Comparison of ENCODE assay signal across 11 mouse cellular contexts in the genomic region with DNA sequence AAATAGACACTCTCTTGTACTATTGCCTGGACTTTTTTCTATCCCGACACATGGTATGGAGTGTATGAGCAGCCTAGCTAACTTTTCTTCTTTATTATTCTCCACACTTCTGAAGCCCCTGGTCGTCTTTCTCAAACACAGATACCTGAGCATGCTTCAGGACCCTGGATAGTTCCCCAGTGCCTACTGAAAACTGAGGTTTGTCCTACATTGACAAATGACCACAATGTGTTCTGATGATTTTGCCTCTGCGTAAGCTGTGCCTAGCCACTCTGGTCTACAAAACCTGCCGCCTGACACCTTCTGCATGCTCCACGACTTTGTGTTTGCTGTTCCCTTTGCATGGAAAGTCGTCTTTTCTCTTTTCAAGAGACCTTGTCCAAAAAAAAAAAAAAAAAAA. TPM values are rescaled to one million over a fixed set of nuclear protein-coding genes. Genes with fewer than 3 reads are reported as not detected.
DNase-seq lines count a peak whose midpoint lies in the region; TF ChIP-seq lines count a peak whose summit lies in the region.
"Had no signal": no experiment of that assay in that cellular context is flagged by ENCODE, and none has a peak within 500 bp of the region (broad histone marks: within the 10 kb centered on the region; RNA-seq: fewer than 3 reads in every experiment).

No protein-coding gene starts in this region.

- no peaks in the 10 kb centered on the region for H3K27me3 ChIP-seq in MEL (ENCODE audit: control insufficient read depth in 1 of 2, insufficient read depth in 2 of 2, low read length in 2 of 2)
- H3K27me3 ChIP-seq in midbrain, embryonic 10.5 days (ENCODE audit: low read depth, poor library complexity, severe bottlenecking) = no peaks in the 10 kb centered on the region
- H3K27me3 ChIP-seq: embryonic facial prominence, embryonic 13.5 days; hindbrain, embryonic 12.5 days had no signal

- H3K9ac ChIP-seq in MEL (ENCODE audit: control insufficient read depth, low read depth, low read length, poor library complexity, severe bottlenecking) = no peak overlapping the region
- H3K9ac ChIP-seq: embryonic facial prominence, embryonic 13.5 days; hindbrain, embryonic 12.5 days; liver, postnatal 0 days had no signal

- WGBS in midbrain, embryonic 10.5 days = 54% methylated on average over 6 of the region's 6 CpGs

- TF ChIP-seq EP300 in MEL (IDR thresholded peaks at IDR 0.05; ENCODE audit: low read depth in 1 of 2, low read length in 2 of 2) = no peak

- no peaks in the 10 kb centered on the region for H3K9me3 ChIP-seq in MEL (replicated peaks; ENCODE audit: insufficient read depth, low read length)
- H3K9me3 ChIP-seq in midbrain, embryonic 10.5 days (replicated peaks) = no peaks in the 10 kb centered on the region
- H3K9me3 ChIP-seq: embryonic facial prominence, embryonic 13.5 days; hindbrain, embryonic 12.5 days had no signal

- H3K79me2 ChIP-seq in MEL (ENCODE audit: control insufficient read depth, insufficient read depth, low read length, poor library complexity) = no peaks in the 10 kb centered on the region

- no peak overlapping the region for H3K27ac ChIP-seq in MEL (ENCODE audit: control insufficient read depth, low read depth, low read length)
- H3K27ac ChIP-seq in midbrain, embryonic 10.5 days (replicated peaks) = no peak overlapping the region
- H3K27ac ChIP-seq: embryonic facial prominence, embryonic 13.5 days; gastrocnemius, adult 2 months; hindbrain, embryonic 12.5 days had no signal

- no peaks in the 10 kb centered on the region for H3K4me1 ChIP-seq in MEL (ENCODE audit: control insufficient read depth in 1 of 2, insufficient read depth in 2 of 2, low read length in 2 of 2)
- no peaks in the 10 kb centered on the region for H3K4me1 ChIP-seq in midbrain, embryonic 10.5 days
- H3K4me1 ChIP-seq: embryonic facial prominence, embryonic 13.5 days; hindbrain, embryonic 12.5 days had no signal

- TF ChIP-seq POLR2A in MEL (IDR thresholded peaks at IDR 0.05; ENCODE audit: control insufficient read depth in 1 of 2, insufficient read depth in 1 of 2, low read depth in 1 of 2, low read length in 2 of 2, poor library complexity in 1 of 2) = no peak

- peak; percentile 52 for DNase-seq in kidney, postnatal 10 days
- DNase-seq in kidney, adult 18-20 months = no peak
- DNase-seq in 416B (ENCODE audit: low read depth) = peak; percentile 41
- peak; percentile 64 for DNase-seq in MEL (ENCODE audit: low read depth, low spot score)
- DNase-seq in forelimb bud, embryonic 11.5 days (ENCODE audit: low read depth, low spot score) = peak; percentile 76
- no peak for DNase-seq in midbrain, embryonic 10.5 days (ENCODE audit: low spot score)
- no peak for DNase-seq in layer of hippocampus, adult 9-11 months
- DNase-seq: gastrocnemius, adult 2 months; liver, postnatal 0 days had no signal

- no peak for TF ChIP-seq RAD21 in MEL (IDR thresholded peaks at IDR 0.05; ENCODE audit: low read depth, low read length)

- no peak for TF ChIP-seq CTCF in MEL (IDR thresholded peaks at IDR 0.05 in 2 of 3, conservative IDR thresholded peaks at IDR 0.05 in 1 of 3; ENCODE audit: control insufficient read depth in 1 of 3, insufficient read depth in 1 of 3, low read depth in 2 of 3, low read length in 3 of 3, poor library complexity in 1 of 3, severe bottlenecking in 1 of 3)

- H3K36me3 ChIP-seq in MEL (ENCODE audit: control insufficient read depth in 1 of 2, insufficient read depth in 2 of 2, low read length in 2 of 2) = no peaks in the 10 kb centered on the region
- H3K36me3 ChIP-seq in midbrain, embryonic 10.5 days = no peaks in the 10 kb centered on the region
- H3K36me3 ChIP-seq: embryonic facial prominence, embryonic 13.5 days; hindbrain, embryonic 12.5 days had no signal

- no peak overlapping the region for H3K4me3 ChIP-seq in MEL (ENCODE audit: control insufficient read depth in 1 of 2, insufficient read depth in 1 of 2, low read depth in 2 of 2, low read length in 2 of 2)
- H3K4me3 ChIP-seq in midbrain, embryonic 10.5 days = no peak overlapping the region
- H3K4me3 ChIP-seq: embryonic facial prominence, embryonic 13.5 days; gastrocnemius, adult 2 months; hindbrain, embryonic 12.5 days had no signal

TF ChIP-seq in MEL, 35 proteins besides CTCF, POLR2A, EP300 and RAD21:
- TF ChIP-seq ZNF384 (IDR thresholded peaks at IDR 0.05; ENCODE audit: low read depth, low read length) (peak; percentile 29), CHD2 (IDR thresholded peaks at IDR 0.05; ENCODE audit: low read length) (no peak)

RNA-seq across cellular contexts. Expression of a gene that starts 41.2 kb away (rescaled TPM):
- not detected in 2 replicates for total RNA-seq in MEL (2012; rRNA removed)
- polyA plus RNA-seq in MEL (2012; ENCODE audit: insufficient read depth in 1 of 2, insufficient read length in 2 of 2, low read depth in 1 of 2, low replicate concordance in 2 of 2, missing spikeins in 1 of 2) = not detected
- polyA plus RNA-seq in midbrain, embryonic 10.5 days (2016; fragmentation: Nextera tagmentation; extraction: Ambion mirVana) = 0.07 and 0.16 TPM in 2 replicates
- total RNA-seq: gastrocnemius, adult 2 months had no signal
- polyA plus RNA-seq: liver, postnatal 0 days had no signal

Comparison
In these comparisons a context has a peak if more than half of its experiments do, and no peak if none do; other contexts are left out.
1. DNase-seq: peak in kidney, postnatal 10 days (single experiment), 416B (single experiment), MEL (single experiment) and forelimb bud, embryonic 11.5 days (single experiment); none in kidney, adult 18-20 months (single experiment), midbrain, embryonic 10.5 days (single experiment) and layer of hippocampus, adult 9-11 months (single experiment).